Mouse (Mus musculus): ENCODE measurements around the gene Podxl2.

GRCm38 (mm10) chr6:88890832-88891231, 16.0 kb upstream of the Podxl2 start:
- TF ChIP-seq CTCF (IDR thresholded peaks at IDR 0.05; ENCODE audit: insufficient read depth, low read length) (no peak), POLR2A (IDR thresholded peaks at IDR 0.05; ENCODE audit: borderline replicate concordance, extremely low read depth, low read depth, low read length) (no peak)

All from lung, adult 2 months (tissue).